Mouse (Mus musculus) brain, embryonic 14.5 days (tissue): ENCODE measurements around the gene Mrpl2.

Experiments used
- CTCF ChIP-seq: fragments of 200-500 bp; IDR thresholded peaks from 2 replicates; pipeline ENCODE4 v1.5.1; 2012; ENCODE audit warnings: inconsistent platforms, mild to moderate bottlenecking, moderate library complexity, borderline replicate concordance; ENCODE audit not compliant: insufficient read depth, insufficient read length; ENCODE audit errors: extremely low read depth
- POLR2A ChIP-seq: fragments of 200-500 bp; IDR thresholded peaks from 2 replicates; pipeline ENCODE4 v1.6.1; 2012; ENCODE audit warnings: mild to moderate bottlenecking, inconsistent platforms, borderline replicate concordance; ENCODE audit not compliant: poor library complexity, insufficient read depth, insufficient read length, severe bottlenecking; ENCODE audit errors: extremely low read depth

DNA sequence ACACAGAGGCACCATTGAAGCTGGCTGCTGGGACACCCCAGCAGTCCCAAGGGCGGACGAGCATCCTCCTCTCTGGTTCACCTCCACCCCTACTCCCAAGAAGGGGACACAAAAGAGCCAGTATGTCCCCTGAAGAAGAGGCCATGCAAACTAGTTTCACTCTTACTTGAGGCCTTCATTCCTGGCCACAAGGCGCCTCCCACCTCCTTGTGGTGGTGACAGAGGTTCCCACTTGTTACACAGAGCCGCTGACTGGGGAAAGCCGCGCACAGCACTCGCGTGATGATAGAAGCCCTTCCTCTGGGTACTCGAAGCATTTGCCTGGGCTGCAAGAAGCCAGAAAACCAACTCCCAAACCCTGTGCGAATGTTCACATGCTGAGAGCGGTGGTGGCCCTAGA is 23.8 kb upstream of the Mrpl2 start:
- TF ChIP-seq CTCF (no peak), POLR2A (no peak)
